Mouse (Mus musculus) B cell, adult (primary cell): ENCODE measurements around the gene Dip2b. TPM values are rescaled to one million over a fixed set of nuclear protein-coding genes. Genes with fewer than 3 reads are reported as not detected.

Source experiments
- total RNA-seq: library from RNA; stranded (reverse); gene quantifications from 4 replicates; pipeline ENCODE4 v1.2.4, GENCODE M21; 2023; ENCODE audit not compliant: inconsistent age

Gene Dip2b
- total RNA-seq, result 77.9 to 85.7 TPM (median 83.7 TPM) in 4 replicates

DNA sequence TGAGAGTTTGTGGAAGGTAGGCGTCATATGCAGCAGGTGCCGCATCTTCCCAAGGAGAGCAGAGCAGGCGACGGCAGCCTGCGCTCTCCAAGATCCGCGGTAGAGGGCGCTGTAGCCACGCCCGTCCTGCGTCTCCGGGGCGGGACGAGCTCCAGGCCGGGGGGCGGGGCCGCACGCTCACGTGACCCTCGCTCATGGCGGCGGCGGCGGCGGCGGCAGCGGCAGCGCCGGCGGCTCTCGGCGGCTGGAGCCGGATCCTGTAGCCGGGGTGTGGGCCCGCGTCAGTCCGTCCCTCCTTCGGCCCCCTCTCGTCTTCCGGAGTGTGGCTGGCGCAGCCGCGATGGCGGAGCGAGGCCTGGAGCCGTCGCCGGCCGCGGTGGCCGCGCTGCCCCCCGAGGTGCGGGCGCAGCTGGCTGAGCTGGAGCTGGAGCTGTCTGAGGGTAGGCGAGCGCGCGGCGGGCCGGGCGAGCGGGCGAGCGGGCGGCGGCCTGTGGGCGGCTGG is at the start of gene Dip2b:
Gene Dip2b, plus strand, starts transcription at position 195 of the 502 bp plus-strand sequence.

DNA sequence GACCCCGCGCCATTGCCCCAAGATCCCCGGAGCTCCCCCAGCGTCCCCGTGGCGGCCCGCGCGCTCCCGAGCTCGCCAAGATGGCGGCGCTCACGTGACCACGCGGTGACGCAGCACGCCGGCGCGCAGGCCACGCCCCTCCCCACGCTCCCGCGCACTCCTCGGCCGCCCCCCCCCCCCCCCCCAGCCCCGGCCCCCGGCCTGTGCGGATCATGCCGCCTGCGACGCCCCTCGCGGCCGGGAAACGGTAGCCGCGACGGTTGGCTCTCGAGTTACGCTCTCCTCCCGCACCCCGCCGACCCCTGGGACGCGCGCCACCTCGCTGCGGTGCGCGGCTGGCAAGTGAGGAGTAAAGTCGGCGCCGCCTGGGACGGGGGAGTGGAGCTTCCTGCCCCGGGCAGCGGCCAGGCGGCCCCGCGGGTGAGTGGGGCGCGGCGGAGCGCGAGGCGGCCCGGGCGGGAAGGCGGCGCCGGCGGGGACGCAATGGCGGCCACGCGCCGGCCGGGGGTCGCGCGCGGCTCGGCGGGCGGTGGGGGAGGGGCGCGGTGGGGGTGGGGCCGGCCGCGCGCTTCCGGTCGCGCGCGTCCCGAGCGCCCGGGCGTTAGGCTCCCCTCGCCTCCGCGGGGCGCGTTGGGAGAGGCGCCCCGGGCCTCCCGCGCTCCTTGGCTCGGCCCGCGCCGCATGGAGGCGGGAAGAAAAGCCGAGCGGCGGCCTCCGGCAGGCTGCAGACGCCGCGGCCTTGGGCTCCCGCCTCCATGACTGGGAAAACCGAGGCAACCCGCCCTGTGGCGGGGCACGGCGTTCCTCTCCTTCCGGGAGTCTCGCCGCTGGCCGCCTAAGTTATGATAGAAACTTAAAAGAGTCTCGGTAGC is 189.4 kb downstream of the Dip2b start, which contains the start of gene Atf1:
Gene Atf1, plus strand, starts transcription at position 157 of the 872 bp plus-strand sequence.

Other genes starting within 250 kb of the Dip2b start
- 0.83 to 1.9 TPM (median 1.7 TPM) in 4 replicates for gene Lima1, start 163.2 kb upstream of the Dip2b start, total RNA-seq
- not detected in 4 replicates for gene Fam186a, start 71.6 kb upstream of the Dip2b start, total RNA-seq
- gene Larp4, start 68.6 kb upstream of the Dip2b start, total RNA-seq, result 83.1 to 87.0 TPM (median 85.4 TPM) in 4 replicates
- 62.4 to 84.3 TPM (median 76.9 TPM) in 4 replicates for gene Atf1, start 189.2 kb downstream of the Dip2b start, total RNA-seq
- gene Tmprss12, start 242.2 kb downstream of the Dip2b start, total RNA-seq, result not detected in 4 replicates